Mouse (Mus musculus): Measurements from ENCODE around the gene Akap8l.

- TF ChIP-seq CTCF (IDR thresholded peaks at IDR 0.05; ENCODE audit: extremely low read depth, insufficient read length, insufficient replicate concordance, low read depth, low read length) (no peak), POLR2A (IDR thresholded peaks at IDR 0.05; ENCODE audit: low read depth, low read length) (no peak)
Observed at GRCm38 (mm10) chr17:32335869-32336268, 14.5 kb downstream of the Akap8l start.

Data from small intestine, adult 2 months (tissue).